Mouse (Mus musculus) heart, adult 9 months (tissue): Measurements from ENCODE around the gene Preb.

ENCODE experiments used
- DNase-seq, 2 experiments: peaks; one replicate each; pipeline ENCODE4 v3.0.0; 2022; ENCODE audit warnings: low spot score in 2 of 2

The Preb gene

GRCm38 (mm10) chr5:30959966-30960501, at the start of gene Preb:
Gene Preb (minus strand): TSS chr5:30960361.
- peak; percentile 99 to 100 for DNase-seq

- DNase-seq = peak; percentile 53 to 81
Observed at GRCm38 (mm10) chr5:31004184-31004583, 44.0 kb upstream of the Preb start.

- no peak for DNase-seq
Observed at GRCm38 (mm10) chr5:31001560-31001959, 41.4 kb upstream of the Preb start.

GRCm38 (mm10) chr5:31000993-31001392, 40.8 kb upstream of the Preb start:
- DNase-seq = no peak

GRCm38 (mm10) chr5:31000122-31000521, 40.0 kb upstream of the Preb start:
- no peak for DNase-seq

- no peak for DNase-seq
Observed at GRCm38 (mm10) chr5:30999324-30999723, 39.2 kb upstream of the Preb start.

GRCm38 (mm10) chr5:30998306-30998705, 38.1 kb upstream of the Preb start:
- peak in 1 of 2 experiments; percentile 17 for DNase-seq

GRCm38 (mm10) chr5:30994910-30995635, 34.9 kb upstream of the Preb start:
- DNase-seq = no peak

GRCm38 (mm10) chr5:30994074-30994473, 33.9 kb upstream of the Preb start:
- no peak for DNase-seq

- no peak for DNase-seq
Observed at GRCm38 (mm10) chr5:30992980-30993676, 33.0 kb upstream of the Preb start.

- no peak for DNase-seq
Observed at GRCm38 (mm10) chr5:30982357-30982756, 22.2 kb upstream of the Preb start.

GRCm38 (mm10) chr5:30974870-30975656, 14.9 kb upstream of the Preb start:
- DNase-seq = peak; percentile 60 to 64

GRCm38 (mm10) chr5:30969440-30969839, 9.3 kb upstream of the Preb start:
- DNase-seq = peak in 1 of 2 experiments; percentile 23

GRCm38 (mm10) chr5:30968416-30968815, 8.3 kb upstream of the Preb start, which contains the start of gene Tcf23:
Gene Tcf23 (plus strand): TSS chr5:30968662.
- peak; percentile 61 to 62 for DNase-seq

GRCm38 (mm10) chr5:30966189-30966588, 6.0 kb upstream of the Preb start:
- DNase-seq = no peak

- DNase-seq = no peak
Observed at GRCm38 (mm10) chr5:30963916-30964315, 3.8 kb upstream of the Preb start.

- DNase-seq = peak; percentile 36 to 61
Observed at GRCm38 (mm10) chr5:30961545-30962505, 1.7 kb upstream of the Preb start.

- DNase-seq = no peak
Observed at GRCm38 (mm10) chr5:30960814-30961213, 653 bp upstream of the Preb start.

- DNase-seq = no peak
Observed at GRCm38 (mm10) chr5:30959198-30959854, 835 bp downstream of the Preb start.

- DNase-seq = no peak
Observed at GRCm38 (mm10) chr5:30957891-30958290, 2.3 kb downstream of the Preb start.
